ENCODE assay signal across 10 mouse cellular contexts in the genomic region with DNA sequence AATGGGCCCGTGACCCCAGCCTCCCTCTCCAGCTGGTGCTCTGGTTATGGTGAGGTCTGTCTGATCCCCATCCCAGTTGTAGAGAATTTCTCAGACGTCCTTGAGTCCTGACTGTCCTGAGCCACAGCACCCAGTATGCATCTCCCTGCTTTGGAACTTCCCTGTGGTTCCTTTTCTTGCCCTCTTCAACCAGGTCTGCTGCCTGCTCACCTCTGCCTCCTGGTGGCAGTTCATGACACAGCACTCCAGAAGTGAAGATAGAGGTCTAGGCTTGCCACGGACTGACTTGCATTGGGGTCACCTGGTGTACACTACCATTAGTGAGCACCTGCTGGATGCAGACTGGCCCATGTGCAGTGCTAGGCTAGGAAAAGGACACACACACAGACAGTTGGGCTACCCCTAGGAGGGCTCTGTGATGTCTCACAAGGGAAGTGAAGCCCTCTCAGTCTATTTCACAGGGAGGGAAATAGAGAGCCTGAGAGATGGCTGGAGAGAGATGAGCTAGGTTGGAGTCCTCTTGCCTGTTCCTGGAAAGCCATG. TPM values are rescaled to one million over a fixed set of nuclear protein-coding genes. Genes with fewer than 3 reads are reported as not detected.
DNase-seq lines count a peak whose midpoint lies in the region; ATAC-seq and TF ChIP-seq lines count a peak whose summit lies in the region.
"Had no signal": no experiment of that assay in that cellular context is flagged by ENCODE, and none has a peak within 500 bp of the region (broad histone marks: within the 10 kb centered on the region; RNA-seq: fewer than 3 reads in every experiment).

No protein-coding gene starts in this region.

- H3K27me3 ChIP-seq in kidney, embryonic 14.5 days (ENCODE audit: control insufficient read depth, insufficient read depth, low read length) = no peaks in the 10 kb centered on the region
- no peaks in the 10 kb centered on the region for H3K27me3 ChIP-seq in MEL (ENCODE audit: control insufficient read depth in 1 of 2, insufficient read depth in 2 of 2, low read length in 2 of 2)
- H3K27me3 ChIP-seq: embryonic facial prominence, embryonic 13.5 days; liver, embryonic 15.5 days had no signal

- H3K36me3 ChIP-seq in kidney, embryonic 14.5 days (ENCODE audit: control insufficient read depth, insufficient read depth, low read length) = no peaks in the 10 kb centered on the region
- no peaks in the 10 kb centered on the region for H3K36me3 ChIP-seq in MEL (ENCODE audit: control insufficient read depth in 1 of 2, insufficient read depth in 2 of 2, low read length in 2 of 2)
- H3K36me3 ChIP-seq: embryonic facial prominence, embryonic 13.5 days; liver, embryonic 15.5 days had no signal

- H3K27ac ChIP-seq in kidney, embryonic 14.5 days (ENCODE audit: low read depth, low read length) = no peak overlapping the region
- no peak overlapping the region for H3K27ac ChIP-seq in MEL (ENCODE audit: control insufficient read depth, low read depth, low read length)
- H3K27ac ChIP-seq: embryonic facial prominence, embryonic 13.5 days; liver, embryonic 15.5 days had no signal

- H3K4me1 ChIP-seq in kidney, embryonic 14.5 days (ENCODE audit: control insufficient read depth, insufficient read depth, low read length) = no peaks in the 10 kb centered on the region
- no peaks in the 10 kb centered on the region for H3K4me1 ChIP-seq in MEL (ENCODE audit: control insufficient read depth in 1 of 2, insufficient read depth in 2 of 2, low read length in 2 of 2)
- H3K4me1 ChIP-seq: embryonic facial prominence, embryonic 13.5 days; liver, embryonic 15.5 days had no signal

- TF ChIP-seq EP300 in MEL (IDR thresholded peaks at IDR 0.05; ENCODE audit: low read depth in 1 of 2, low read length in 2 of 2) = no peak

- H3K9ac ChIP-seq in kidney, embryonic 14.5 days (ENCODE audit: low read depth, low read length) = no peak overlapping the region
- H3K9ac ChIP-seq in MEL (ENCODE audit: control insufficient read depth, low read depth, low read length, poor library complexity, severe bottlenecking) = no peak overlapping the region
- H3K9ac ChIP-seq: embryonic facial prominence, embryonic 13.5 days; liver, embryonic 15.5 days had no signal

- no peak for TF ChIP-seq POLR2A in MEL (IDR thresholded peaks at IDR 0.05; ENCODE audit: control insufficient read depth in 1 of 2, insufficient read depth in 1 of 2, low read depth in 1 of 2, low read length in 2 of 2, poor library complexity in 1 of 2)

- no peaks in the 10 kb centered on the region for H3K9me3 ChIP-seq in kidney, embryonic 14.5 days (ENCODE audit: control insufficient read depth, low read length)
- H3K9me3 ChIP-seq in MEL (replicated peaks; ENCODE audit: insufficient read depth, low read length) = no peaks in the 10 kb centered on the region
- H3K9me3 ChIP-seq: embryonic facial prominence, embryonic 13.5 days; liver, embryonic 15.5 days had no signal

- no peak overlapping the region for H3K4me2 ChIP-seq in kidney, embryonic 14.5 days (replicated peaks; ENCODE audit: low read depth, low read length)
- H3K4me2 ChIP-seq: embryonic facial prominence, embryonic 13.5 days; liver, embryonic 15.5 days had no signal

- TF ChIP-seq RAD21 in MEL (IDR thresholded peaks at IDR 0.05; ENCODE audit: low read depth, low read length) = peak; percentile 42

- peak; percentile 40 for DNase-seq in kidney, adult 18-20 months
- peak; percentile 23 for DNase-seq in MEL (ENCODE audit: low read depth, low spot score)
- DNase-seq in cerebellum, adult 11 months = peak; percentile 61
- peak; percentile 31 to 64 for DNase-seq in layer of hippocampus, postnatal 25 days (ENCODE audit: extremely low spot score in 1 of 2, low spot score in 1 of 2)
- peak; percentile 12 to 44 for DNase-seq in thymus, postnatal 10 days (ENCODE audit: low spot score in 2 of 2)

- TF ChIP-seq CTCF in MEL (IDR thresholded peaks at IDR 0.05 in 2 of 3, conservative IDR thresholded peaks at IDR 0.05 in 1 of 3; ENCODE audit: control insufficient read depth in 1 of 3, insufficient read depth in 1 of 3, low read depth in 2 of 3, low read length in 3 of 3, poor library complexity in 1 of 3, severe bottlenecking in 1 of 3) = peak; percentile 65 to 82 (median 80)

- no peaks in the 10 kb centered on the region for H3K79me2 ChIP-seq in MEL (ENCODE audit: control insufficient read depth, insufficient read depth, low read length, poor library complexity)

- H3K4me3 ChIP-seq in kidney, embryonic 14.5 days (ENCODE audit: low read length) = no peak overlapping the region
- no peak overlapping the region for H3K4me3 ChIP-seq in MEL (ENCODE audit: control insufficient read depth in 1 of 2, insufficient read depth in 1 of 2, low read depth in 2 of 2, low read length in 2 of 2)
- H3K4me3 ChIP-seq: embryonic facial prominence, embryonic 13.5 days; liver, embryonic 15.5 days had no signal

- ATAC-seq in kidney, embryonic 14.5 days (ENCODE audit: low FRiP score, low TSS enrichment) = no peak
- peak; percentile 52; the same call in 1 of the 2 replicates for ATAC-seq in frontal cortex, adult (ENCODE audit: low TSS enrichment)
- peak; percentile 34; the same call in 1 of the 2 replicates for ATAC-seq in monocyte, adult 5-6 weeks (replicated peaks; ENCODE audit: insufficient number of reproducible peaks, low FRiP score, low TSS enrichment, poor library complexity, severe bottlenecking)

- 45% methylated on average over 3 of the region's 3 CpGs for WGBS in kidney, embryonic 14.5 days

TF ChIP-seq in MEL, 35 proteins besides CTCF, POLR2A, EP300 and RAD21:
- TF ChIP-seq SMC3 (IDR thresholded peaks at IDR 0.05; ENCODE audit: low read depth, low read length) (peak; percentile 79), ELF1 (IDR thresholded peaks at IDR 0.05; ENCODE audit: low read depth, low read length) (no peak), ZC3H11A (IDR thresholded peaks at IDR 0.05; ENCODE audit: low read depth, low read length) (peak; percentile 38; the same call in 1 of the 2 replicates)

RNA-seq across cellular contexts. Expression of gene Bpifb4, which starts 8.1 kb away (rescaled TPM):
- polyA plus RNA-seq in kidney, embryonic 14.5 days (2014; fragmentation: Nextera tagmentation; extraction: Ambion mirVana) = not detected in 2 replicates
- total RNA-seq in MEL (2012; rRNA removed) = not detected in 2 replicates
- not detected for polyA plus RNA-seq in MEL (2012; ENCODE audit: insufficient read depth in 1 of 2, insufficient read length in 2 of 2, low read depth in 1 of 2, low replicate concordance in 2 of 2, missing spikeins in 1 of 2)
- total RNA-seq in layer of hippocampus, postnatal 25 days (2021) = not detected
- total RNA-seq in monocyte, adult 5-6 weeks (2017) = not detected in 3 replicates
- polyA plus RNA-seq: embryonic facial prominence, embryonic 13.5 days had no signal

RNA-seq across cellular contexts. Expression of gene Bpifb3, which starts 11.9 kb away (rescaled TPM):
- polyA plus RNA-seq in kidney, embryonic 14.5 days (2014; fragmentation: Nextera tagmentation; extraction: Ambion mirVana) = not detected in 2 replicates
- not detected in 2 replicates for total RNA-seq in MEL (2012; rRNA removed)
- polyA plus RNA-seq in MEL (2012; ENCODE audit: insufficient read depth in 1 of 2, insufficient read length in 2 of 2, low read depth in 1 of 2, low replicate concordance in 2 of 2, missing spikeins in 1 of 2) = not detected
- total RNA-seq in layer of hippocampus, postnatal 25 days (2021) = not detected
- total RNA-seq in monocyte, adult 5-6 weeks (2017) = not detected in 3 replicates
- polyA plus RNA-seq: embryonic facial prominence, embryonic 13.5 days; liver, embryonic 15.5 days had no signal

RNA-seq across cellular contexts. Expression of gene Bpifb6, which starts 29.8 kb away (rescaled TPM):
- polyA plus RNA-seq in kidney, embryonic 14.5 days (2014; fragmentation: Nextera tagmentation; extraction: Ambion mirVana) = not detected in 2 replicates
- not detected in 2 replicates for total RNA-seq in MEL (2012; rRNA removed)
- not detected for polyA plus RNA-seq in MEL (2012; ENCODE audit: insufficient read depth in 1 of 2, insufficient read length in 2 of 2, low read depth in 1 of 2, low replicate concordance in 2 of 2, missing spikeins in 1 of 2)
- total RNA-seq in layer of hippocampus, postnatal 25 days (2021) = not detected
- not detected in 3 replicates for total RNA-seq in monocyte, adult 5-6 weeks (2017)
- polyA plus RNA-seq: embryonic facial prominence, embryonic 13.5 days; liver, embryonic 15.5 days had no signal

RNA-seq across cellular contexts. Expression of gene Bpifa6, which starts 44.8 kb away (rescaled TPM):
- not detected in 2 replicates for polyA plus RNA-seq in kidney, embryonic 14.5 days (2014; fragmentation: Nextera tagmentation; extraction: Ambion mirVana)
- not detected in 2 replicates for total RNA-seq in MEL (2012; rRNA removed)
- not detected for polyA plus RNA-seq in MEL (2012; ENCODE audit: insufficient read depth in 1 of 2, insufficient read length in 2 of 2, low read depth in 1 of 2, low replicate concordance in 2 of 2, missing spikeins in 1 of 2)
- not detected for total RNA-seq in layer of hippocampus, postnatal 25 days (2021)
- total RNA-seq in monocyte, adult 5-6 weeks (2017) = not detected in 3 replicates
- polyA plus RNA-seq: embryonic facial prominence, embryonic 13.5 days; liver, embryonic 15.5 days had no signal

RNA-seq across cellular contexts. Expression of gene Bpifb2, which starts 55.1 kb away (rescaled TPM):
- not detected in 2 replicates for polyA plus RNA-seq in kidney, embryonic 14.5 days (2014; fragmentation: Nextera tagmentation; extraction: Ambion mirVana)
- total RNA-seq in MEL (2012; rRNA removed) = not detected in 2 replicates
- not detected for polyA plus RNA-seq in MEL (2012; ENCODE audit: insufficient read depth in 1 of 2, insufficient read length in 2 of 2, low read depth in 1 of 2, low replicate concordance in 2 of 2, missing spikeins in 1 of 2)
- total RNA-seq in layer of hippocampus, postnatal 25 days (2021) = not detected
- not detected in 3 replicates for total RNA-seq in monocyte, adult 5-6 weeks (2017)
- polyA plus RNA-seq: embryonic facial prominence, embryonic 13.5 days; liver, embryonic 15.5 days had no signal
